8 mouse cellular contexts compared by ENCODE assay signal in genomic region chr9:119894339-119895009, GRCm38 (mm10). TPM values are rescaled to one million over a fixed set of nuclear protein-coding genes. Genes with fewer than 3 reads are reported as not detected.
DNase-seq lines count a peak whose midpoint lies in the region; ATAC-seq lines count a peak whose summit lies in the region.

Gene Wdr48 (plus strand): TSS chr9:119894878.

- intact Hi-C loops in gastrocnemius, postnatal 14 days (cut with DNase I; ENCODE audit: low total_unique reads), result no loop called here
- intact Hi-C loops in left cerebral cortex, postnatal 10 days (cut with DNase I), result loop anchor here (10.0 kb wide), 1 partner anchor 250 kb away; no protein-coding TSS in a partner anchor

- ATAC-seq in inflammation-experienced regulatory T-cells, adult 6 months, result peak; percentile 97
- ATAC-seq in megakaryocyte-erythroid progenitor cell, adult 5-6 weeks (replicated peaks; ENCODE audit: low FRiP score, low TSS enrichment, poor library complexity, severe bottlenecking), result peak; percentile 98

- DNase-seq in adrenal gland, adult (ENCODE audit: inconsistent age in 2 of 2, low spot score in 1 of 2), result peak; percentile 97 to 99
- peak; percentile 100 for DNase-seq in embryo, embryonic 10.5 days (ENCODE audit: low spot score)
- peak; percentile 97 for DNase-seq in gastrocnemius, postnatal 14 days
- DNase-seq in left cerebral cortex, postnatal 10 days (ENCODE audit: extremely low spot score in 1 of 2, low spot score in 2 of 2), result peak; percentile 98 to 99
- DNase-seq in right cerebral cortex, postnatal 25 days, result peak; percentile 94
- peak; percentile 94 to 98 for DNase-seq in urinary bladder, postnatal 4 days (ENCODE audit: low spot score in 2 of 2)

RNA-seq across cellular contexts. Expression of gene Wdr48, which starts in this region (rescaled TPM):
- total RNA-seq in gastrocnemius, postnatal 14 days (2021), result 10 to 100 TPM; 11.2 to 11.4 TPM
- 10 to 100 TPM; 32.2 to 48.1 (median 43.3) TPM for polyA plus RNA-seq in inflammation-experienced regulatory T-cells, adult 6 months (2017; shearing (Covaris generic))
- 10 to 100 TPM; 75.7 to 85.8 TPM for total RNA-seq in left cerebral cortex, postnatal 10 days (2021)
- 49.3 and 67.8 TPM in 2 replicates for total RNA-seq in megakaryocyte-erythroid progenitor cell, adult 5-6 weeks (2014; fragmentation: Nextera tagmentation)
- 27.2 and 36.4 TPM in 2 replicates for total RNA-seq in megakaryocyte-erythroid progenitor cell, adult 5-6 weeks (2017)

Comparison
In these comparisons a context has a peak if more than half of its experiments do, and no peak if none do; other contexts are left out.
1. Peak in every context shown above with its lines: DNase-seq and ATAC-seq.